Mouse (Mus musculus): Measurements from ENCODE around the gene Pip5k1b. TPM values are rescaled to one million over a fixed set of nuclear protein-coding genes. Genes with fewer than 3 reads are reported as not detected.

Gene Pip5k1b
- polyA plus RNA-seq, 2 experiments = 0.83 to 1.4 TPM

DNA sequence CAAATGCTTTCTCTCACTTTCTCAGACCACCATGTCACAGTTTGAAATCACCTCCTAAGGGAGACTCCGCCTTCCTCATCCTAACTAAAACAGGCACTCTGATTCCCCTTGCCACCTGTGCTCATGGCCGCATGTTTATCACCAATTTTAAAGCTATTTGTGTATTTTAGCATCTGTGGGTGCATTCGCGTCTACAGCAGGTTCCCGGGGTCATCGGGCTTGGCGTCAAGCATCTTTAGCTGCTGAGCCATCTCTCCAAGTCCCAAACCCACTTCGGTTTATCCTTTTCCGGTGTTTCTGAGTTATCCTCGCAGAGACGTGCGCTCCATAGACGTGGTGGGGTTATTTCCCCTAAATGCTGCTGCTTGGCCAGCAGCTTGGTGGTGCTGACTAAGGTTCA lies 20.5 kb upstream of the Pip5k1b start:
- H3K4me2 ChIP-seq (replicated peaks; ENCODE audit: low read depth, low read length, severe bottlenecking) = no peak overlapping the region
- H3K9me3 ChIP-seq (ENCODE audit: control insufficient read depth, low read length) = no peaks in the 10 kb centered on the region
- WGBS = 91% methylated on average over 13 of the region's 13 CpGs
- H3K4me3 ChIP-seq (replicated peaks; ENCODE audit: low read length) = no peak overlapping the region
- H3K27ac ChIP-seq (replicated peaks; ENCODE audit: low read depth, low read length) = no peak overlapping the region
- no peak for DNase-seq (ENCODE audit: low spot score)
- H3K27me3 ChIP-seq (ENCODE audit: control insufficient read depth, insufficient read depth, low read length) = no peaks in the 10 kb centered on the region
- no peak for TF ChIP-seq POLR2A (IDR thresholded peaks at IDR 0.05; ENCODE audit: borderline replicate concordance, extremely low read depth, insufficient read depth, insufficient read length)
- H3K9ac ChIP-seq (ENCODE audit: low read depth, low read length, severe bottlenecking) = no peak overlapping the region
- no peaks in the 10 kb centered on the region for H3K4me1 ChIP-seq (ENCODE audit: control insufficient read depth, insufficient read depth, low read length)
- no peak for ATAC-seq (ENCODE audit: low FRiP score, low read depth)
- H3K36me3 ChIP-seq (ENCODE audit: control insufficient read depth, insufficient read depth, low read length) = no peaks in the 10 kb centered on the region

GRCm38 (mm10) chr19:24571756-24572181 lies 16.1 kb upstream of the Pip5k1b start:
- DNase-seq (ENCODE audit: low spot score) (no peak), ATAC-seq (ENCODE audit: low FRiP score, low read depth) (no peak)
- no peak overlapping the region for H3K4me3 ChIP-seq (replicated peaks; ENCODE audit: low read length)
- H3K36me3 ChIP-seq (ENCODE audit: control insufficient read depth, insufficient read depth, low read length) = no peaks in the 10 kb centered on the region
- no peak overlapping the region for H3K4me2 ChIP-seq (replicated peaks; ENCODE audit: low read depth, low read length, severe bottlenecking)
- no peaks in the 10 kb centered on the region for H3K27me3 ChIP-seq (ENCODE audit: control insufficient read depth, insufficient read depth, low read length)
- no peak overlapping the region for H3K9ac ChIP-seq (ENCODE audit: low read depth, low read length, severe bottlenecking)
- no peak overlapping the region for H3K27ac ChIP-seq (replicated peaks; ENCODE audit: low read depth, low read length)
- no peak for TF ChIP-seq POLR2A (IDR thresholded peaks at IDR 0.05; ENCODE audit: borderline replicate concordance, extremely low read depth, insufficient read depth, insufficient read length)
- 48% methylated on average over 7 of the region's 7 CpGs for WGBS
- H3K9me3 ChIP-seq (ENCODE audit: control insufficient read depth, low read length) = no peaks in the 10 kb centered on the region
- H3K4me1 ChIP-seq (ENCODE audit: control insufficient read depth, insufficient read depth, low read length) = no peaks in the 10 kb centered on the region

DNA sequence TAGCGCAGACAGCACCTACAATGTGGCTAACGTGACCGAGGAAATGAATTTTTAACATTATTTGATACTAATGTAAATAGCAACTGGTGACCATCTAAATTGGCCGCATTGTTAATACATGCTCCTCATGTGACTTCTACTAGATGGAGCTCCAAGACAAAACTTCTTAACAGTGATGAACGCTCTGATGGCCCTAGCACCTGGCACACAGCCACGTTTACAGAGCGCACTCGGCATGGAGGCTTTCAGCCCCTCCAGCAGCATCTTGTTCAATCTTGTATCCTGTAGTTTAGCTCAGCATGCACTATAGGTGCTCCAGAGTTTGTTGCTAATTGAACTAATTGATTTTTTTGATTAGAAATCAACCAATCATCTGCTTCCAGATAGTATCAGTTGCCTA lies 15.3 kb upstream of the Pip5k1b start:
- Histone ChIP-seq H3K27ac (replicated peaks; ENCODE audit: low read depth, low read length) (no peak overlapping the region), H3K9me3 (ENCODE audit: control insufficient read depth, low read length) (no peaks in the 10 kb centered on the region), H3K36me3 (ENCODE audit: control insufficient read depth, insufficient read depth, low read length) (no peaks in the 10 kb centered on the region), H3K27me3 (ENCODE audit: control insufficient read depth, insufficient read depth, low read length) (no peaks in the 10 kb centered on the region), H3K9ac (ENCODE audit: low read depth, low read length, severe bottlenecking) (no peak overlapping the region), H3K4me2 (replicated peaks; ENCODE audit: low read depth, low read length, severe bottlenecking) (no peak overlapping the region), H3K4me1 (ENCODE audit: control insufficient read depth, insufficient read depth, low read length) (no peaks in the 10 kb centered on the region), H3K4me3 (replicated peaks; ENCODE audit: low read length) (no peak overlapping the region)
- ATAC-seq (ENCODE audit: low FRiP score, low read depth) (no peak), DNase-seq (ENCODE audit: low spot score) (no peak)
- TF ChIP-seq POLR2A (IDR thresholded peaks at IDR 0.05; ENCODE audit: borderline replicate concordance, extremely low read depth, insufficient read depth, insufficient read length) = no peak
- 80% methylated on average over 8 of the region's 8 CpGs for WGBS

DNA sequence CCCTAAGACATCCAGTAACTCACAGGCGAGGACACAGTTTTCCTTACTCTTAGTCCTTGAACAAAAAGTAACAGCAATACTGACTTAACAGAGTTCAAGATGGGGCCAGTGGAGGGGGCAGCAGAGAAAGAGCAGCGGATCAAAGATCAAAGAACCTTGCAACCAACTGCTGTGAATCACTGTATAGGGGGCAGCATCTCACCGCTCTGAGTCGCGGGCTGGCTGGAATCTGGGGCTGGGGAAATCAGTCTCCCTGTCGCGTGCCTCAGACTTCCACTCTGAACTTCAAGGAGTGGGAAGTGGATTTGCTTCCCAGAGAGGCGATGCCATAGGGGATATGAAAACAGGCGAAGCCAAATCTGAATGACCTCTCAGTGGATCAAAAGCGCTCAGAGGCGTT lies 1.8 kb upstream of the Pip5k1b start:
- peak; percentile 27 for DNase-seq (ENCODE audit: low spot score)
- Histone ChIP-seq H3K4me3 (replicated peaks; ENCODE audit: low read length) (no peak overlapping the region), H3K27me3 (ENCODE audit: control insufficient read depth, insufficient read depth, low read length) (peaks cover 23% of the 10 kb centered on the region; the same call in 1 of the 2 replicates), H3K36me3 (ENCODE audit: control insufficient read depth, insufficient read depth, low read length) (no peaks in the 10 kb centered on the region), H3K4me2 (replicated peaks; ENCODE audit: low read depth, low read length, severe bottlenecking) (no peak overlapping the region; the same call in 1 of the 2 replicates), H3K9me3 (ENCODE audit: control insufficient read depth, low read length) (no peaks in the 10 kb centered on the region), H3K4me1 (ENCODE audit: control insufficient read depth, insufficient read depth, low read length) (peaks cover 12% of the 10 kb centered on the region; the same call in 1 of the 2 replicates), H3K9ac (ENCODE audit: low read depth, low read length, severe bottlenecking) (no peak overlapping the region), H3K27ac (replicated peaks; ENCODE audit: low read depth, low read length) (no peak overlapping the region)
- under 1% methylated on average over 11 of the region's 11 CpGs for WGBS
- no peak for ATAC-seq (ENCODE audit: low FRiP score, low read depth)
- no peak for TF ChIP-seq POLR2A (IDR thresholded peaks at IDR 0.05; ENCODE audit: borderline replicate concordance, extremely low read depth, insufficient read depth, insufficient read length)

DNA sequence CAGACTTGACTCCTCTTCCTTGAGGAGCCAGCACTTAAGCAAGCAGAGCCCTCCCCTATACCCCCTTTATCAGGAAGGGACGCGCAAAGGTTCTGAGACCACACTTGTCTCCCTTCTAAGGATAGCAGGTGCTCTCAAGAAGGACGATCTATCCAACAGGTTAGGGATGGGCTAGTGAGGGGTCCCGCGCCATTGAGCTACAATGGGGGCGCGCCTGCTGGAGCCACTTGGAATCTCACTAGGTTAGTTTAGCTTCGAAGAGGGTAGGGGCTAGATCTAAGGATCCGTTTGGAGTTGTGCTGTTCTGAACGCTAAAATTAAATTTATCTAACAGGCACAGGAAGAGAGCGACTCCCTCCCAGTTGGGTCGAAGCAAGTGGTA lies 904 bp upstream of the Pip5k1b start:
- no peak overlapping the region for H3K27ac ChIP-seq (replicated peaks; ENCODE audit: low read depth, low read length)
- ATAC-seq (ENCODE audit: low FRiP score, low read depth) (no peak), DNase-seq (ENCODE audit: low spot score) (no peak)
- H3K27me3 ChIP-seq (ENCODE audit: control insufficient read depth, insufficient read depth, low read length) = peaks cover 23% of the 10 kb centered on the region; the same call in 1 of the 2 replicates
- H3K4me3 ChIP-seq (replicated peaks; ENCODE audit: low read length) = peak overlapping the region; percentile 80
- H3K4me1 ChIP-seq (ENCODE audit: control insufficient read depth, insufficient read depth, low read length) = peaks cover 12% of the 10 kb centered on the region; the same call in 1 of the 2 replicates
- peak overlapping the region; percentile 75 for H3K9ac ChIP-seq (ENCODE audit: low read depth, low read length, severe bottlenecking)
- H3K4me2 ChIP-seq (replicated peaks; ENCODE audit: low read depth, low read length, severe bottlenecking) = peak overlapping the region; percentile 95
- H3K9me3 ChIP-seq (ENCODE audit: control insufficient read depth, low read length) = no peaks in the 10 kb centered on the region
- TF ChIP-seq POLR2A (IDR thresholded peaks at IDR 0.05; ENCODE audit: borderline replicate concordance, extremely low read depth, insufficient read depth, insufficient read length) = no peak
- H3K36me3 ChIP-seq (ENCODE audit: control insufficient read depth, insufficient read depth, low read length) = no peaks in the 10 kb centered on the region
- 2% methylated on average over 12 of the region's 12 CpGs for WGBS

Measured in limb, embryonic 14.5 days (tissue).